Mouse (Mus musculus) heart, postnatal 0 days (tissue): ENCODE results near the gene Col6a6.

Experiments
- CTCF ChIP-seq: IDR thresholded peaks from 2 replicates; pipeline ENCODE4 v1.5.1; 2016; ENCODE audit warnings: antibody characterized with exemption, control low read depth, low read depth
- EP300 ChIP-seq: IDR thresholded peaks from 2 replicates; pipeline ENCODE4 v1.6.1; 2016; ENCODE audit warnings: antibody characterized with exemption, low read depth

- TF ChIP-seq EP300: no peak
- TF ChIP-seq CTCF: no peak
Measured at GRCm38 (mm10) chr9:105720430-105720829, 107.5 kb downstream of the Col6a6 start.
